Mouse (Mus musculus) thymus, adult 2 months (tissue): ENCODE measurements at regions not wholly inside any gene's neighbourhood (a gene's known extent, or its start where the extent isn't known, plus 50 kb on each side); places are given as distances from the start of the nearest gene placed in this dataset.

Experiments
- DNase-seq: peaks from one replicate; pipeline ENCODE4 v3.0.0; 2021
- H3K27ac ChIP-seq: fragments of 200-500 bp; 2 replicates; pipeline ENCODE4 v1.5.1; 2012; ENCODE audit warnings: low read length, control low read depth; ENCODE audit not compliant: control insufficient read depth, insufficient read depth
- H3K27me3 ChIP-seq: fragments of 200-500 bp; 2 replicates; pipeline ENCODE4 v1.6.1; 2012; ENCODE audit warnings: mild to moderate bottlenecking, low read length, moderate library complexity, mixed read lengths; ENCODE audit not compliant: control insufficient read depth, insufficient read depth
- H3K36me3 ChIP-seq: fragments of 200-500 bp; 2 replicates; pipeline ENCODE4 v1.6.1; 2012; ENCODE audit warnings: mild to moderate bottlenecking, low read length, moderate library complexity; ENCODE audit not compliant: control insufficient read depth, insufficient read depth
- H3K4me1 ChIP-seq: fragments of 200-500 bp; replicated peaks from 2 replicates; pipeline ENCODE4 v1.6.1; 2012; ENCODE audit warnings: low read length; ENCODE audit not compliant: control insufficient read depth, insufficient read depth
- H3K4me3 ChIP-seq: fragments of 200-500 bp; 2 replicates; pipeline ENCODE4 v1.5.1; 2012; ENCODE audit warnings: mild to moderate bottlenecking, low read length, control low read depth, moderate library complexity; ENCODE audit not compliant: control insufficient read depth, insufficient read depth
- CTCF ChIP-seq: fragments of 200-500 bp; IDR thresholded peaks from 2 replicates; pipeline ENCODE4 v1.5.1; 2012; ENCODE audit warnings: mild to moderate bottlenecking, control low read depth, low read length, moderate library complexity, borderline replicate concordance; ENCODE audit not compliant: control insufficient read depth, poor library complexity, insufficient read depth; ENCODE audit errors: extremely low read depth
- POLR2A ChIP-seq: fragments of 200-500 bp; IDR thresholded peaks from 2 replicates; pipeline ENCODE4 v1.6.1; 2012; ENCODE audit warnings: mild to moderate bottlenecking, low read length, control low read depth, moderate library complexity; ENCODE audit not compliant: control insufficient read depth, poor library complexity, insufficient read depth; ENCODE audit errors: extremely low read depth
- WGBS: fragments of 180-500 bp; shearing (Covaris S2); methylation state at CpG from one replicate; pipeline ENCODE4 v1.1.7; 2018; 5-methylcytosine and 5-hydroxymethylcytosine counted together

DNA sequence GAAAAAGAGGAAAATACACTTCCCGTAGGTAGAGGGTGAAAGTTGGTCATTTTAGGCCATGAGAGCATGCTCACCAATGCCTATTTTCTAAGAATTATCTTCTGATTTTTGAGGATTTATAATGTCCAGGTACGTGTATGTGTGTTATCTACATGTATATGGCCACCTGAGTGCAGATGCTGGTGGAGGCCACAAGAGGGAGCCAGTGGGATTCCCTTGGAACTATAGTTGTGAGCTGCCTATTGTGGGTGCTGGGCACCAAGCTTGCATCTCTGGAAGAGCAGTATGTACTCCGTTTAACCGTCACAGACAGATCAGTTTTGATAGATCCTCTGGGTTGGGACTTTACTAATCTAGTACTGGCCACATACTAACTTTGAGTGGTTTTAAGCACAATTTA is 579.0 kb upstream of the Tmem132c start:
- no peak overlapping the region for H3K4me3 ChIP-seq
- 88% methylated on average over 4 of the region's 4 CpGs for WGBS

DNA sequence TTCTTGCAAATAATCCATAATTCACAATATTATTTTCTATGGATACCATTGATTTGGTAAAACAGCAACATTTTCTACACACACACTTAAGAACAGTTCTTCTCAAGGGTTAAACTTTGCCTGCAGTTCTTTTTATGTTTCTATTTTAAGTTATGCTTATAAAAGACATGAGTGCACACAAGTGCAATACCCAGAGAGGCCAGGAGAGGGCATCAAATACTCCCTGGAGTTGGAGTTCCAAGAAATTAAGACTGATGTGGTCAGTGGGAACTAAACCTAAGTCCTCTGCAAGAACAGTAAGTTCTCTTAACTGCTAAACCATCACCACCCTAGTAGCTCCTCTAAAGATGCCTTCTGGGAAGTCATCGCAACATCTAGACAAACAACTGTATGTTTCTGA is 570.5 kb upstream of the Tmem132c start:
- Histone ChIP-seq H3K27ac (no peak overlapping the region), H3K4me1 (no peaks in the 10 kb centered on the region), H3K4me3 (no peak overlapping the region), H3K27me3 (no peaks in the 10 kb centered on the region), H3K36me3 (no peaks in the 10 kb centered on the region)
- no peak for DNase-seq
- WGBS, result 77% methylated on average over 1 of the region's 1 CpGs
- TF ChIP-seq POLR2A (no peak), CTCF (no peak)

More for the DNA sequence above, 579.0 kb upstream of the Tmem132c start:
- no peaks in the 10 kb centered on the region for H3K4me1 ChIP-seq
- no peaks in the 10 kb centered on the region for H3K36me3 ChIP-seq
- TF ChIP-seq POLR2A (no peak), CTCF (no peak)
- no peak overlapping the region for H3K27ac ChIP-seq
- no peak for DNase-seq
- H3K27me3 ChIP-seq, result no peaks in the 10 kb centered on the region

DNA sequence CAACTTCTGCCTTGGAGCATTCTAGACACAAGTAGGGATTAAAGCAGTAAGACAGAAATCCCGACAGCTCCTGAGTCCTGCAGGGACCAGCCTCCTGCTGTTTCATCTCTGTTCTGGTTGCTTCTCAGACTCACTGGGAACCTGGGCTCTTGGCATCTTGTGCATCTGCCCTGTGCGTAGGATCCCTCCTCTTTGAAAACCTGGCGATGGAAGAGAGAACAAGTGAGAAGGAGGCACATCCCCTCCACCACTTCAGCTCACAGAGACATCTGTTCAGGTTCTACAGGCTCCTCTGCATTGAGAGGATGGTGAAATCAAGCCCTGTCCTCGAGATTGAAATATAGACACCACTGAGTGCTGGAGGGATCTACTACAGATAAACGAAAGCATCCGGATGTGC is 561.3 kb upstream of the Tmem132c start:
- TF ChIP-seq CTCF, result no peak
- no peak for TF ChIP-seq POLR2A
- Histone ChIP-seq H3K27ac (no peak overlapping the region), H3K4me1 (no peaks in the 10 kb centered on the region), H3K27me3 (no peaks in the 10 kb centered on the region), H3K4me3 (no peak overlapping the region), H3K36me3 (no peaks in the 10 kb centered on the region)
- no peak for DNase-seq
- WGBS, result 79% methylated on average over 6 of the region's 6 CpGs

DNA sequence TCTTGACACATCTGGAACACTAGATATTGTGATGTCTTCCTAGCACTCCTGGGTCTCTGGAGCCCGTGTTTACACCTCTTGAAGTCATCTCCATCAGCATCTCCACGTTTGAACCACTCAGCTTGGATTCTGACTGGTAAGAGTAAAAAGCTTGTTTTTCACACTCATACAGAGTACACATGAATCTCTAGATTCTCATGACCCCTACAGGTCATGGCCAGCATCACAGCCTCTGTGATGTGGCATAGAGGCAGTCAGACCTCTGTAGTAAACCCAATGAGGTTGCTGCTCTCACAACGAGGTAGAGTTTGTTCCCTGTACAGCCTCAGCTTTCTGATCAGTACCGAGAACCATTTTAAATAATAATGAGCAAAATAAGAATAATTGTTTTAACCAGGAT is 542.3 kb upstream of the Tmem132c start:
- 46% methylated on average over 4 of the region's 4 CpGs for WGBS
- no peak for DNase-seq

DNA sequence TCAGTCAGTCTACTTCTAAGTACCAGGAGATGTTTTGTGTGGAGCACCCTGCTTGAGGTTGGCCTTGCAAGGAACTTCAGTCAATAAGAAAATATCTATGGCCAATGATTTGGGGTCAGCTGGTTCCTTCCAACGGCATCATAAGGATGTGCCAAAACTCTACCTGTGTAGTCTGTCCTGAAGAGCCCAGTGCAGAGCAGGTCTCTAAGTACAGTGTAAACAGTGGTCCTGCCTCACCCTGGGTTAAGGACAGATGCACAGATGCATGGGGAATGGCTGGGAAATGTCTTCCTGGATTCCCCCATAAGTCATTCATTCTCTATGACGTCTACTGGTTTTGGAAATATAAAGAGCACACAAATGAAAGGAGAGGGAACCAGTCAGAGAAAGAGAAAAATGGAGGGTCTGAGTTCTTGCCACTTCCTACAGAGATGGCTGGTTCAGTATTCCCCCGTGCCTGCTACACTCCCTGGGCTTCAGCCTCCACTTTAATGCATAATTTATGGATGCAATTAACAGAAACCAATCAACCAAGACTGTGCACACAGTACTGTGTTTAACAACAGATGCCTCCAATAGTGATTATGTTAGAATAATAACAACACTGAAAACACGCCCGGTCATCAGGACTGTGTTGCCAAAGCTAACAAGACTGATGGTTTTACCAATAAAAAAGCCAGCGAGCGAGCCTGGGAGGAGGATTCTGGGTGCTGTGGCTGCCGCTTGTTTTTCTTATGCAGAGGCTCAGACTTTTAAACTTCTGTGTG is 537.9 kb upstream of the Tmem132c start:
- no peak overlapping the region for H3K4me3 ChIP-seq
- no peak for TF ChIP-seq CTCF
- no peak for TF ChIP-seq POLR2A
- no peaks in the 10 kb centered on the region for H3K4me1 ChIP-seq
- WGBS, result 85% methylated on average over 8 of the region's 8 CpGs
- no peak for DNase-seq
- no peaks in the 10 kb centered on the region for H3K27me3 ChIP-seq
- H3K36me3 ChIP-seq, result no peaks in the 10 kb centered on the region
- H3K27ac ChIP-seq, result no peak overlapping the region

More for the DNA sequence above, 542.3 kb upstream of the Tmem132c start:
- Histone ChIP-seq H3K27me3 (no peaks in the 10 kb centered on the region), H3K4me3 (no peak overlapping the region), H3K36me3 (no peaks in the 10 kb centered on the region), H3K4me1 (no peaks in the 10 kb centered on the region), H3K27ac (no peak overlapping the region)
- no peak for TF ChIP-seq CTCF
- TF ChIP-seq POLR2A, result no peak

DNA sequence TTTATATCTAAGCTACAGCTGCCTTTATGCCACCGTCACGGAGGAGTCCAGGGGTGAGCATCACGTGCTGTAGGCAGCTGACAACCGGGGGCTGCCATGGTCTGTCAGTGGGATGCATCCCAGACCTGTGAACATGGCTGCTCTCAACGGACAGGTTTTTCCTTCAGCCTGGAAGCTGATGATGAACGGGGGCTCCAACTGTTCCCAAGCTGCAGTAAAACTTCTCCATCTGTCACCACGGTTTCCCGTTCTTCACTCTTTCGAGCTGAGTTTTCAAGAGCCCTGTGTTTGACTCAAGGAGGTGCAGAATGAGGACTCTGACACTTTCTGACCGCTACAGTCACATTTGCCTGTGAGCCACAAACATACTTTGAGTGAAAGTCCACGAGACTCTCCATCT is 535.7 kb upstream of the Tmem132c start:
- Histone ChIP-seq H3K36me3 (no peaks in the 10 kb centered on the region), H3K4me1 (no peaks in the 10 kb centered on the region), H3K27ac (no peak overlapping the region), H3K27me3 (no peaks in the 10 kb centered on the region), H3K4me3 (no peak overlapping the region)
- 68% methylated on average over 11 of the region's 11 CpGs for WGBS
- DNase-seq, result no peak
- TF ChIP-seq CTCF (no peak), POLR2A (no peak)

DNA sequence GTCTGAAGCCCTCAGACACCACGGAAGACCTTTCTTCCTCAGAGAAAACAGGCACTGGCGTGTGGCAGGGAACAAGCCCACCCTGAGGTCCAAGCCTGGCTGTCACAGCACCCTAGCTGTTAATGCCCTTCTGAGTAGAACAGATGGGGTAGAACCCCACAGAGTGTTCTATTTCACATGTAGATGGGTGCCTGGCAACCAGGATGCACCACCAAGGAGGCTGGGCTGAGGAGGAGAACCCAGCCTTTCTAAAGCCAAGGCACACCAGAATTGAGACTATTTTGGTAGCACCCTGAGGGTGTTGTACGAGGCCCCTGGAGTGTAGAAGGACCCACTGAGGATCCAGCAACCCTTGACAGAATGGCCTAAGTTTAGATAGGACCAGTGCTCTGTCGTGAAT is 534.9 kb upstream of the Tmem132c start:
- Histone ChIP-seq H3K27ac (no peak overlapping the region), H3K4me1 (no peaks in the 10 kb centered on the region), H3K4me3 (no peak overlapping the region), H3K27me3 (no peaks in the 10 kb centered on the region), H3K36me3 (no peaks in the 10 kb centered on the region)
- WGBS, result 74% methylated on average over 4 of the region's 4 CpGs
- TF ChIP-seq POLR2A (no peak), CTCF (no peak)
- no peak for DNase-seq
